In genomic region chr7:126121533-126121932, GRCm38 (mm10) we compare ENCODE assay signal across 14 mouse cellular contexts. TPM values are rescaled to one million over a fixed set of nuclear protein-coding genes. Genes with fewer than 3 reads are reported as not detected.
DNase-seq lines count a peak whose midpoint lies in the region; ATAC-seq and TF ChIP-seq lines count a peak whose summit lies in the region.
"Had no signal": no experiment of that assay in that cellular context is flagged by ENCODE, and none has a peak within 500 bp of the region (broad histone marks: within the 10 kb centered on the region; RNA-seq: fewer than 3 reads in every experiment).

No protein-coding gene starts in this region.

- 83% methylated on average over 4 of the region's 4 CpGs for WGBS in heart, embryonic 11.5 days (ENCODE audit: insufficient replicate concordance)
- WGBS in stomach, postnatal 0 days, result 63% methylated on average over 4 of the region's 4 CpGs

- peaks cover 13% of the 10 kb centered on the region for H3K4me1 ChIP-seq in heart, embryonic 11.5 days (ENCODE audit: control insufficient read depth, insufficient read depth, low read length)
- H3K4me1 ChIP-seq in stomach, postnatal 0 days (replicated peaks; ENCODE audit: control insufficient read depth, insufficient read depth), result no peaks in the 10 kb centered on the region
- H3K4me1 ChIP-seq: hindbrain, embryonic 13.5 days; midbrain, embryonic 15.5 days had no signal

- no peak overlapping the region for H3K4me2 ChIP-seq in heart, embryonic 11.5 days
- no peak overlapping the region for H3K4me2 ChIP-seq in stomach, postnatal 0 days (replicated peaks; ENCODE audit: low read depth)
- H3K4me2 ChIP-seq: hindbrain, embryonic 13.5 days; midbrain, embryonic 15.5 days had no signal

- peaks cover 19% of the 10 kb centered on the region for H3K36me3 ChIP-seq in heart, embryonic 11.5 days (ENCODE audit: control insufficient read depth, insufficient read depth, low read length)
- H3K36me3 ChIP-seq in stomach, postnatal 0 days (ENCODE audit: control insufficient read depth, insufficient read depth, low read length), result peaks cover 13% of the 10 kb centered on the region

- no peak for TF ChIP-seq CTCF in stomach, postnatal 0 days (IDR thresholded peaks at IDR 0.05; ENCODE audit: low read depth)

- H3K4me3 ChIP-seq in heart, embryonic 11.5 days (ENCODE audit: low read depth, low read length), result no peak overlapping the region
- no peak overlapping the region for H3K4me3 ChIP-seq in stomach, postnatal 0 days (ENCODE audit: low read depth, low read length)
- H3K4me3 ChIP-seq: hindbrain, embryonic 13.5 days; midbrain, embryonic 15.5 days had no signal

- TF ChIP-seq EP300 in stomach, postnatal 0 days (optimal IDR thresholded peaks at IDR 0.05), result no peak

- no peak for DNase-seq in heart, adult 9 months (ENCODE audit: low spot score in 2 of 2)
- peak; percentile 16 for DNase-seq in kidney, adult 9 months
- DNase-seq in kidney, adult 11 months, result no peak
- DNase-seq in testis, postnatal 10 days (ENCODE audit: low spot score), result peak; percentile 46
- no peak for DNase-seq in testis, postnatal 14 days (ENCODE audit: low spot score)
- peak; percentile 35 for DNase-seq in stomach, postnatal 0 days (ENCODE audit: low spot score)
- no peak for DNase-seq in spleen, postnatal 36 days (ENCODE audit: low spot score in 2 of 2)
- DNase-seq: cerebellum, adult 2 months; gastrocnemius, postnatal 36 days; layer of hippocampus, postnatal 36 days; thymus, adult 18-20 months had no signal

- no peaks in the 10 kb centered on the region for H3K27me3 ChIP-seq in heart, embryonic 11.5 days (ENCODE audit: control insufficient read depth, insufficient read depth, low read length)
- no peaks in the 10 kb centered on the region for H3K27me3 ChIP-seq in stomach, postnatal 0 days (ENCODE audit: control insufficient read depth, insufficient read depth, low read length)
- H3K27me3 ChIP-seq: hindbrain, embryonic 13.5 days; midbrain, embryonic 15.5 days had no signal

- no peaks in the 10 kb centered on the region for H3K9me3 ChIP-seq in heart, embryonic 11.5 days (replicated peaks; ENCODE audit: control insufficient read depth, low read length)
- no peaks in the 10 kb centered on the region for H3K9me3 ChIP-seq in stomach, postnatal 0 days (ENCODE audit: control insufficient read depth, low read length)
- H3K9me3 ChIP-seq: hindbrain, embryonic 13.5 days; midbrain, embryonic 15.5 days had no signal

- ATAC-seq in heart, embryonic 11.5 days (replicated peaks; ENCODE audit: insufficient number of reproducible peaks, low FRiP score, low TSS enrichment), result 0 out of 2 replicates have a peak, but pooled peaks have one; percentile 52
- ATAC-seq in stomach, postnatal 0 days (ENCODE audit: low FRiP score, low TSS enrichment), result peak; percentile 48; the same call in 1 of the 2 replicates
- ATAC-seq: midbrain, embryonic 15.5 days had no signal

- H3K27ac ChIP-seq in heart, embryonic 11.5 days (ENCODE audit: low read depth, low read length), result no peak overlapping the region
- H3K27ac ChIP-seq in stomach, postnatal 0 days (replicated peaks), result peak overlapping the region; percentile 36; the same call in 1 of the 2 replicates
- H3K27ac ChIP-seq: hindbrain, embryonic 13.5 days; midbrain, embryonic 15.5 days had no signal

- H3K9ac ChIP-seq in heart, embryonic 11.5 days (ENCODE audit: low read depth, low read length), result no peak overlapping the region
- no peak overlapping the region for H3K9ac ChIP-seq in stomach, postnatal 0 days (ENCODE audit: low read length)
- H3K9ac ChIP-seq: hindbrain, embryonic 13.5 days; midbrain, embryonic 15.5 days had no signal

RNA-seq across cellular contexts. Expression of gene Gsg1l, which starts 39.3 kb away (rescaled TPM):
- 6.4 and 9.1 TPM in 2 replicates for polyA plus RNA-seq in heart, embryonic 11.5 days (2014; fragmentation: Nextera tagmentation; extraction: Ambion mirVana)
- 0.67 and 0.77 TPM in 2 replicates for polyA plus RNA-seq in stomach, postnatal 0 days (2015; fragmentation: Nextera tagmentation; extraction: Ambion mirVana)

Comparison
In these comparisons a context has a peak if more than half of its experiments do, and no peak if none do; other contexts are left out.
1. DNase-seq: peak in kidney, adult 9 months (single experiment), testis, postnatal 10 days (single experiment) and stomach, postnatal 0 days (single experiment); none in heart, adult 9 months (0 of 2), kidney, adult 11 months (single experiment), testis, postnatal 14 days (single experiment) and spleen, postnatal 36 days (0 of 2).